Mouse (Mus musculus): ENCODE measurements at regions not wholly inside any gene's neighbourhood (a gene's known extent, or its start where the extent isn't known, plus 50 kb on each side); places are given as distances from the start of the nearest gene placed in this dataset.

- peaks cover 17% of the 10 kb centered on the region for H3K4me1 ChIP-seq (ENCODE audit: control insufficient read depth, insufficient read depth, low read length)
- 64% methylated on average over 3 of the region's 3 CpGs for WGBS
- no peak overlapping the region for H3K4me3 ChIP-seq (replicated peaks; ENCODE audit: extremely low read depth, low read depth, low read length)
- DNase-seq: no peak
- no peak for TF ChIP-seq POLR2A (IDR thresholded peaks at IDR 0.05; ENCODE audit: borderline replicate concordance, extremely low read depth, low read depth, low read length)
- TF ChIP-seq CTCF (IDR thresholded peaks at IDR 0.05; ENCODE audit: insufficient read depth, low read length): no peak
Observed at GRCm38 (mm10) chr12:69460552-69461079, 88.4 kb upstream of the Gm9887 start.

DNA sequence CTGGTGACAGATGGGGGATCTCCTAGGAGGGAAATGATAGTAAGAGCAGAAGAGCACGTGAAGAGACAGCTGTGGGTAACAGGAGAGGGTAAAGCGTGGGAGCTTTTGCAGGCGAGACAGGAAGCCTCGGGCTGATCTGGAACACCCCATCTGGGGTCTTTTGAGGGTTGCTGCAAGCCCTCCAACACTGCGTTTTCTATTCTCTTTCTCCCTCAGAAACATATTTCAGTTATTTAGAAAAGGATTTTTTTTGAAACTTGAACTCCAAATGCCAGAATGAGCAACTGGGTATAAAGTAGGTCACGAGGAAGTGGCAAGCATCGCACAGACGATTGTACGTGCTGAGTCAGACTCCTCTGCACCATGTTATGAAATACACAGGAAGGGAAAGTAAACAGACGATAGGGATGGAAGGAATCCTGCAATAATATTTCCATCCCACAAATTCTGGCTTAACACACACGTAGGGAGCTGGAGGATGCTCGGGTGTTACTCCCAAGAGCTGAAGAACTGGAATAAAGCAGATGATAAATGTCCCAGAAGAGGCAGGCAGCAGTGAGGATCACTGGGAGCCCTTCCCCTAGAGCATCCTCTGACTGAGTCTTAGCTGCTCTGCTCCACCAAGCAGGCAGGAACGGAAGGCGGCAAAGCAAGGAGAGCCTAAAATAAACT is 86.0 kb upstream of the Gm9887 start:
- 10% methylated on average over 14 of the region's 14 CpGs for WGBS
- DNase-seq: peak; percentile 53
- H3K4me3 ChIP-seq (replicated peaks; ENCODE audit: extremely low read depth, low read depth, low read length): no peak overlapping the region
- TF ChIP-seq CTCF (IDR thresholded peaks at IDR 0.05; ENCODE audit: insufficient read depth, low read length) (no peak), POLR2A (IDR thresholded peaks at IDR 0.05; ENCODE audit: borderline replicate concordance, extremely low read depth, low read depth, low read length) (no peak)
- H3K4me1 ChIP-seq (ENCODE audit: control insufficient read depth, insufficient read depth, low read length): peaks cover 17% of the 10 kb centered on the region

DNA sequence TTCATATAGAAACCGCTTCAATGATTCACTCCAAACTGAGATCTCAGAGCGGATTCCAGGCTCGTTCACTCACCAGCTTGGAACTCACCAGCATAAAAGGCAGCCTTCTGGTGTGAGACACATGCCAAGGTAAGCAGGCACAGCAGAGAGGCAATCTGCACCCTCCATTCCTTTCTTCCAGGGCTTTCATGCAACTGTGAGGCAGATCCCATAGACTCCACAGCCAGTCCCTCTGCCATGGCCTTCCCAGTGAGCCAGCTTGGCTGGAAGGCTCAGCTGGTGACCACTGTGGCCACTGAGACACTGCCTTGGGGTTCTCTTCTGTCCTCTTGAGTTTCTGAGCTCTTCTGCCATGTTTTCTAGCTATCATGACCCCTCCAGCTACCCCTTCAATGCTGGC is 84.5 kb upstream of the Gm9887 start:
- WGBS: 78% methylated on average over 3 of the region's 3 CpGs
- no peak for DNase-seq
- peaks cover 15% of the 10 kb centered on the region for H3K4me1 ChIP-seq (ENCODE audit: control insufficient read depth, insufficient read depth, low read length)
- TF ChIP-seq POLR2A (IDR thresholded peaks at IDR 0.05; ENCODE audit: borderline replicate concordance, extremely low read depth, low read depth, low read length) (no peak), CTCF (IDR thresholded peaks at IDR 0.05; ENCODE audit: insufficient read depth, low read length) (no peak)
- no peak overlapping the region for H3K4me3 ChIP-seq (replicated peaks; ENCODE audit: extremely low read depth, low read depth, low read length)

DNA sequence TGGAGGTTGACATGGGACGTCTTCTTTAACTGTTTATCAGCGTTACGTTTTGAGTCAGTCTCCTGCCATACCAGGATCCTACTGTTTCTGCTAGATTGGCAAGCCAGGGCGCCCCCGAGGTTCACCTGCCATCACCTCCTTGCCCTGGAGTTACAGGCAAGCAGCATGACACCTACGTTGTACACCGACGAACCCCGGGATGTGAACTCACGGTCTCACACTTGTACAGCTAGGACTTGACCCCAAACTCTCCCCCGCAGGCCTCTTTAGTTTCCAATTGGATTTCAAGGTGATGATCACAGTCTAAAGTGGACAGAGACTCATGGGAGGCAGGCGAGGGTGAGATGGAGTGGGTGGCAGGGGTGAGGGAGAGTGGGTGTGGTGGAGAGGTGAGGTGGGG is 83.9 kb upstream of the Gm9887 start:
- TF ChIP-seq POLR2A (IDR thresholded peaks at IDR 0.05; ENCODE audit: borderline replicate concordance, extremely low read depth, low read depth, low read length) (no peak), CTCF (IDR thresholded peaks at IDR 0.05; ENCODE audit: insufficient read depth, low read length) (no peak)
- Histone ChIP-seq H3K4me3 (replicated peaks; ENCODE audit: extremely low read depth, low read depth, low read length) (no peak overlapping the region), H3K4me1 (ENCODE audit: control insufficient read depth, insufficient read depth, low read length) (peaks cover 18% of the 10 kb centered on the region)
- DNase-seq: no peak
- 78% methylated on average over 12 of the region's 12 CpGs for WGBS

GRCm38 (mm10) chr12:69455566-69455965 is 83.3 kb upstream of the Gm9887 start:
- TF ChIP-seq POLR2A (IDR thresholded peaks at IDR 0.05; ENCODE audit: borderline replicate concordance, extremely low read depth, low read depth, low read length): no peak
- TF ChIP-seq CTCF (IDR thresholded peaks at IDR 0.05; ENCODE audit: insufficient read depth, low read length): no peak
- WGBS: 48% methylated on average over 5 of the region's 5 CpGs
- Histone ChIP-seq H3K4me3 (replicated peaks; ENCODE audit: extremely low read depth, low read depth, low read length) (no peak overlapping the region), H3K4me1 (ENCODE audit: control insufficient read depth, insufficient read depth, low read length) (peaks cover 20% of the 10 kb centered on the region)
- no peak for DNase-seq

- DNase-seq: no peak
- Histone ChIP-seq H3K4me3 (replicated peaks; ENCODE audit: extremely low read depth, low read depth, low read length) (no peak overlapping the region), H3K4me1 (ENCODE audit: control insufficient read depth, insufficient read depth, low read length) (peaks cover 17% of the 10 kb centered on the region)
- WGBS: 73% methylated on average over 6 of the region's 6 CpGs
- TF ChIP-seq POLR2A (IDR thresholded peaks at IDR 0.05; ENCODE audit: borderline replicate concordance, extremely low read depth, low read depth, low read length) (no peak), CTCF (IDR thresholded peaks at IDR 0.05; ENCODE audit: insufficient read depth, low read length) (no peak)
Observed at GRCm38 (mm10) chr12:69453544-69453943, 81.3 kb upstream of the Gm9887 start.

DNA sequence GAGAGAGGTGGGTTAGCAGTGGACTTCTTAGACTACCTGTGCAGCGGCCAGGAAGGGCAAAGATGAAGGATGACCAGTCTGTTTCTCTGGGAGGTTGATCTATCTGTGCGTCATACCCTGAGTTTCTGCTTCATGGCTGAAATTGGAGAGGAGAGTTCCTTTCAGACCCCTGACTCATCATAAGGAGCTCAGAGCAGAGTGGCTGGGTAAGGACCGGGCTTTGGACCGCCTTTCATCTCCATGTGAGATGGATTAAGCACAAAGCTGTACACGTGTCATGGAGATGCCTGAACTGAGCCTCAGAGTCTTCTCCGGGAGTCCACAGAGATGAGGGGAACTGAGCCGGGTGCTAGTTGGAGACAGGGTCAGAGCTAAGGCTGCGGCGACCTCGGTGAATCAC is 80.7 kb upstream of the Gm9887 start:
- 92% methylated on average over 10 of the region's 10 CpGs for WGBS
- H3K4me3 ChIP-seq (replicated peaks; ENCODE audit: extremely low read depth, low read depth, low read length): no peak overlapping the region
- peaks cover 18% of the 10 kb centered on the region for H3K4me1 ChIP-seq (ENCODE audit: control insufficient read depth, insufficient read depth, low read length)
- DNase-seq: no peak
- TF ChIP-seq CTCF (IDR thresholded peaks at IDR 0.05; ENCODE audit: insufficient read depth, low read length): no peak

- DNase-seq: no peak
- H3K4me1 ChIP-seq (ENCODE audit: control insufficient read depth, insufficient read depth, low read length): peaks cover 24% of the 10 kb centered on the region
- 14% methylated on average over 6 of the region's 6 CpGs for WGBS
- no peak for TF ChIP-seq CTCF (IDR thresholded peaks at IDR 0.05; ENCODE audit: insufficient read depth, low read length)
- no peak for TF ChIP-seq POLR2A (IDR thresholded peaks at IDR 0.05; ENCODE audit: borderline replicate concordance, extremely low read depth, low read depth, low read length)
- no peak overlapping the region for H3K4me3 ChIP-seq (replicated peaks; ENCODE audit: extremely low read depth, low read depth, low read length)
Observed at GRCm38 (mm10) chr12:69451110-69451509, 78.9 kb upstream of the Gm9887 start.

DNA sequence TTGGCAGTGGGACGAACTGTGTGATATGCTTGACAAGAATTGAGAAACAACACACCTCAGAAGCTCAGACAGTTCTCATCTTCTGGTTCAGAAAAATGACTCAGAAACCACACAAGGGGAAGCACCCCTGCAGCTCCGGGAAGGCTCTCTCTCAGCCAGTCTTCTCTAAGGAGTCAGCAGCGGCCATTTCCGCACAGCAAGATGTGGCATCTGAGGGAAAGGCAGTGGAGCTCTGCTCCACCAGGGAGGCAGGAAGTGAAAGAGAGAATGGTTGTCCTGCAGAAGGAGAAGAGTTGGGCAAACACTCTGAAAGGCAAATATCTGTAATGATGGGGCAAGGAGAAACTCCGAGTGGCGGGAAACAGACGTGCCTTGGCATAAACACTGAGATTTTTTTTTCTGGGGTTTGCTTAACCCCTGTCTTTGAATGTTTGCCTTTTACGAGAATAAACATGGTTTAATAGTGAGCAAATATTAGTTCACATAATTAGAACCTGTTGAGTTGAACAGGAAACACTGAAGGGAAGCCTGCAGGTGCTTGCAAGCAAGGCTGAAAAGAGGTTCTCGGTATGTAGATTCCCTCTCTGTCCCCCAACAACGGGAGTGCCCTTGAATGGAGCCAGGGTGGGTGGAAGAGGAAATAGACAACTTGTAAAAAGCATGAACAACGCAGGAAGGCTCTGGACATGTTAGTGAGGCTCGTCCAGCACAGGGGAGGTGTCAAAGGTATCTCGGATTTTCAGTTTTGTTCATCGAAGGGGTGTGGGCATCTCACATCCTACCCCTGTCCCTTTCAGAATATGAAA is 75.9 kb upstream of the Gm9887 start:
- TF ChIP-seq POLR2A (IDR thresholded peaks at IDR 0.05; ENCODE audit: borderline replicate concordance, extremely low read depth, low read depth, low read length) (peak; percentile 64; the same call in 1 of the 2 replicates), CTCF (IDR thresholded peaks at IDR 0.05; ENCODE audit: insufficient read depth, low read length) (no peak)
- WGBS: 10% methylated on average over 14 of the region's 14 CpGs
- Histone ChIP-seq H3K4me3 (replicated peaks; ENCODE audit: extremely low read depth, low read depth, low read length) (peak overlapping the region; percentile 42), H3K4me1 (ENCODE audit: control insufficient read depth, insufficient read depth, low read length) (peaks cover 24% of the 10 kb centered on the region)
- DNase-seq: peak; percentile 71
